Mouse (Mus musculus): ENCODE measurements around the gene Pigq. TPM values are rescaled to one million over a fixed set of nuclear protein-coding genes. Genes with fewer than 3 reads are reported as not detected.

Gene Pigq
- polyA plus RNA-seq, 1 experiment from 2014 or later = 52.1 TPM

DNA sequence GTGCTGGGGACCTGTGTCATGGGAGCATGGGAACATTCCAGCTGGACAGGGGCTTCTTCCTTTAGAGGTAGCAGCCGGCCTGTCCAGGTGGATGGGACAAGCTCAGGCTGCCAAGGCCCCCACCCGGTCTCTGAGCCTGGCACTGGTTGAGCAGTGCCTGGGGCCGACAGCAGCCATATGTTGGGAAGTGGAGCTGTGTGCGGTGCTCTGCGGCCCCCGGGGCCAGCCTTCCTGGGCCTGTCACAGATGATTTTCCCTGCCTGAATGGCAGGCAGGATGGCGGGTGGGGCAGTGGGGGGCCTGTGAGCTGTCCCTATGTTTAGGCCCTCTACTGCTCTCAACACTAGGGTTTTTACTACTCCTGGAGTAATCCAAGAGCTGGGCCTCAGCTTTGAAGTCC is 11.5 kb upstream of the Pigq start:
- no peak for ATAC-seq
- 77% methylated on average over 7 of the region's 7 CpGs for WGBS

DNA sequence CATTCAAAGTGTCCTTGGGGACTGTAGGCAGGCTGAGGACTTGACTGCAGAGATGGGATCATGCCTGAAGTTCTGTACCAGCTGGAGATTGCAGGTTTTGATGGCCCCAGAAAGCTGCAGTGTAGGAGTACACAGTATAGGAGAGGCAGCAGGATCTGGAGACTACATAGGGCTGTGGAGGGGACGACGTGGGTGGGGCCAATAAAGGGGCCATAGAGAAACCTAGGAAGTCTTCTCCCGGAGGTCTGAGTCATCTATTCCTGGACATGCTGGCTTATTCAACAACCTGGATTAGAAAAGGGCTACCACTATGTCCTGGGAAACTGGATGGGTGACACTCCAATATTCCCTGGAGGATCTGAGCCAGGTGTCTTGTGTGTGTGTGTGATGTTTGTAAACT is 11.0 kb upstream of the Pigq start:
- H3K4me2 ChIP-seq (replicated peaks) = no peak overlapping the region
- peaks cover 32% of the 10 kb centered on the region for H3K27me3 ChIP-seq (replicated peaks)
- H3K9ac ChIP-seq = no peak overlapping the region
- H3K9me3 ChIP-seq = no peaks in the 10 kb centered on the region
- peaks cover 12% of the 10 kb centered on the region for H3K4me1 ChIP-seq (replicated peaks)
- no peak for ATAC-seq
- no peak overlapping the region for H3K4me3 ChIP-seq (replicated peaks)
- H3K36me3 ChIP-seq = peaks cover 6% of the 10 kb centered on the region; the same call in 1 of the 2 replicates
- 56% methylated on average over 3 of the region's 3 CpGs for WGBS
- no peak overlapping the region for H3K27ac ChIP-seq

More for the DNA sequence above, 11.5 kb upstream of the Pigq start:
- Histone ChIP-seq H3K36me3 (peaks cover 6% of the 10 kb centered on the region; the same call in 1 of the 2 replicates), H3K9ac (no peak overlapping the region), H3K4me1 (replicated peaks) (peaks cover 10% of the 10 kb centered on the region), H3K27me3 (replicated peaks) (peaks cover 27% of the 10 kb centered on the region), H3K4me2 (replicated peaks) (no peak overlapping the region), H3K27ac (no peak overlapping the region), H3K4me3 (replicated peaks) (no peak overlapping the region), H3K9me3 (no peaks in the 10 kb centered on the region)

GRCm38 (mm10) chr17:25954671-25955070 is 9.9 kb upstream of the Pigq start:
- WGBS = 93% methylated on average over 2 of the region's 2 CpGs
- no peak overlapping the region for H3K4me3 ChIP-seq (replicated peaks)
- H3K4me2 ChIP-seq (replicated peaks) = no peak overlapping the region
- H3K27me3 ChIP-seq (replicated peaks) = peaks cover 41% of the 10 kb centered on the region
- peaks cover 6% of the 10 kb centered on the region; the same call in 1 of the 2 replicates for H3K36me3 ChIP-seq
- no peak overlapping the region for H3K9ac ChIP-seq
- peaks cover 12% of the 10 kb centered on the region for H3K4me1 ChIP-seq (replicated peaks)
- no peak overlapping the region for H3K27ac ChIP-seq
- ATAC-seq = no peak
- H3K9me3 ChIP-seq = no peaks in the 10 kb centered on the region

GRCm38 (mm10) chr17:25953161-25953560 is 8.4 kb upstream of the Pigq start:
- H3K9ac ChIP-seq = no peak overlapping the region
- peaks cover 12% of the 10 kb centered on the region for H3K4me1 ChIP-seq (replicated peaks)
- no peak for ATAC-seq
- H3K9me3 ChIP-seq = no peaks in the 10 kb centered on the region
- peaks cover 41% of the 10 kb centered on the region for H3K27me3 ChIP-seq (replicated peaks)
- H3K4me3 ChIP-seq (replicated peaks) = no peak overlapping the region
- no peaks in the 10 kb centered on the region for H3K36me3 ChIP-seq
- 80% methylated on average over 5 of the region's 5 CpGs for WGBS
- H3K27ac ChIP-seq = no peak overlapping the region
- no peak overlapping the region for H3K4me2 ChIP-seq (replicated peaks)

- H3K27ac ChIP-seq = no peak within 1 kb of the TSS
- H3K4me2 ChIP-seq (replicated peaks) = peak within 1 kb of the TSS; percentile 88
- H3K4me3 ChIP-seq (replicated peaks) = peak within 1 kb of the TSS; percentile 40
- peaks cover 41% of the 10 kb centered on the region for H3K27me3 ChIP-seq (replicated peaks)
- WGBS = 1% methylated on average over 58 of the region's 58 CpGs
- no peaks in the 10 kb centered on the region for H3K36me3 ChIP-seq
- peaks cover 12% of the 10 kb centered on the region for H3K4me1 ChIP-seq (replicated peaks)
- no peaks in the 10 kb centered on the region for H3K9me3 ChIP-seq
- ATAC-seq = peak; percentile 44
- H3K9ac ChIP-seq = peak within 1 kb of the TSS; percentile 36; the same call in 1 of the 2 replicates
These were observed 7.3 kb upstream of the Pigq start, which contains the start of gene A930017K11Rik for GRCm38 (mm10) chr17:25951803-25952623. Gene A930017K11Rik (minus strand): TSS chr17:25952565.

DNA sequence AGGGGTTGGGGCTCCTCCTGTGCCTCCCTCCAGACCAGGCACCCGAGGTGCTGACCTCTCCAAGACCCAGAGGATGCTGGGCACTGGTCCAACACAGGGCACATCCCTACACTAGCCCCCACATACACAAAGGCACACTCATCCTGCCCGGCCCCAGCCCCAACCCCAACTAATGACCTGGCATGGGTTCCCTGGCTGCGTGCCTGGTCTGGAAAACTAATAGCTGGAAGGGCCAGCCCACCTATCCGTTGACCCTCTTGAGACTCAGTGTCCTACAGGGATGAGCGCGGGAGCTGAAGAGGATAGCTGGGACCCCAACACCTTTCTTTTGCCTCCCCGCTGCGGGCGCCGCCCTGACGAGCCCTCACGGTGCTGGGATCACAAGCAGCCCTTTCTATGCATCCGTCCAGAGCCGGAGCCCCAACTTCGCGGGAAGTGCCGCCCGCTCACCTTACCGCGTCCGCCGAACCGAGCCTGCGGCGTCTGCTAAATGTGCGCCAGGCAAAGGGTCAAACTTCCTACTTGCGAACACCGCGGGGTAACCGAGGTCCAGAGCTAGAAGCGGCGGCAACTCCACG is 6.6 kb upstream of the Pigq start:
- Histone ChIP-seq H3K27ac (no peak overlapping the region), H3K9ac (0 out of 2 replicates have a peak overlapping the region, but pooled peaks have one; percentile 17), H3K4me2 (replicated peaks) (peak overlapping the region; percentile 88), H3K4me3 (replicated peaks) (peak overlapping the region; percentile 40), H3K4me1 (replicated peaks) (peaks cover 12% of the 10 kb centered on the region), H3K36me3 (no peaks in the 10 kb centered on the region), H3K27me3 (replicated peaks) (peaks cover 41% of the 10 kb centered on the region), H3K9me3 (no peaks in the 10 kb centered on the region)
- WGBS = under 1% methylated on average over 33 of the region's 33 CpGs
- ATAC-seq = peak; percentile 52

- peak overlapping the region; percentile 88 for H3K4me2 ChIP-seq (replicated peaks)
- H3K36me3 ChIP-seq = no peaks in the 10 kb centered on the region
- peaks cover 41% of the 10 kb centered on the region for H3K27me3 ChIP-seq (replicated peaks)
- no peak overlapping the region for H3K4me3 ChIP-seq (replicated peaks)
- ATAC-seq = no peak
- H3K9me3 ChIP-seq = no peaks in the 10 kb centered on the region
- peaks cover 12% of the 10 kb centered on the region for H3K4me1 ChIP-seq (replicated peaks)
- no CpG with 5 or more reads among the region's 3 CpGs for WGBS
- H3K9ac ChIP-seq = no peak overlapping the region
- no peak overlapping the region for H3K27ac ChIP-seq
These were observed 6.0 kb upstream of the Pigq start for GRCm38 (mm10) chr17:25950706-25951105.

GRCm38 (mm10) chr17:25949981-25950380 is 5.2 kb upstream of the Pigq start:
- ATAC-seq = no peak
- H3K9ac ChIP-seq = no peak overlapping the region
- H3K4me1 ChIP-seq (replicated peaks) = peaks cover 12% of the 10 kb centered on the region
- no peak overlapping the region for H3K4me2 ChIP-seq (replicated peaks)
- H3K36me3 ChIP-seq = no peaks in the 10 kb centered on the region
- WGBS = 65% methylated on average over 5 of the region's 5 CpGs
- no peak overlapping the region for H3K4me3 ChIP-seq (replicated peaks)
- no peaks in the 10 kb centered on the region for H3K9me3 ChIP-seq
- peaks cover 41% of the 10 kb centered on the region for H3K27me3 ChIP-seq (replicated peaks)
- no peak overlapping the region for H3K27ac ChIP-seq

DNA sequence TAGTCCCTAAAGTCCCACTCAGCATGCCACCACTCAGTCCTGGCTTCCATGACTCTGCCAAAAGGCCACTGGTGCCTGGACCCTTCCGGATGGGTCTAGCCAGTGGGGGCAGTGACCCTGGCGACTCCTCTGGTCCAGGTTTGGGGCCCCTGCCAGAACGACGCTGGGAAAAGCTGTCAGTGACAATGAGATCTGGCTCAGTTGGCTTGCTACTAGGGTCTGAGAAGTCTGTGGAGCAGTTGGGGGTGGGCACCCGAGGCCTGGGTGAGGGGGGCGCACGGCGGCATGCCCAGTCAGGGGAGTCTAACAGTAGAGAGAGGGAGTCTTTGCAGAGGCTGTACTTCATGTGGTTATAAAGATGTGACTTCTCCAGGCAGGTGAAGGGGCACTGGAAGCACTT is 3.3 kb upstream of the Pigq start:
- Histone ChIP-seq H3K36me3 (no peaks in the 10 kb centered on the region), H3K9me3 (no peaks in the 10 kb centered on the region), H3K27me3 (replicated peaks) (peaks cover 33% of the 10 kb centered on the region), H3K27ac (no peak overlapping the region), H3K4me1 (replicated peaks) (peaks cover 12% of the 10 kb centered on the region), H3K4me3 (replicated peaks) (no peak overlapping the region), H3K9ac (no peak overlapping the region), H3K4me2 (replicated peaks) (no peak overlapping the region)
- 81% methylated on average over 8 of the region's 8 CpGs for WGBS
- no peak for ATAC-seq

- ATAC-seq = no peak
- Histone ChIP-seq H3K4me2 (replicated peaks) (no peak overlapping the region), H3K4me1 (replicated peaks) (peaks cover 13% of the 10 kb centered on the region), H3K27me3 (replicated peaks) (peaks cover 28% of the 10 kb centered on the region), H3K36me3 (no peaks in the 10 kb centered on the region), H3K9me3 (no peaks in the 10 kb centered on the region), H3K9ac (no peak overlapping the region), H3K4me3 (replicated peaks) (no peak overlapping the region), H3K27ac (no peak overlapping the region)
- WGBS = 87% methylated on average over 4 of the region's 4 CpGs
These were observed 2.8 kb upstream of the Pigq start for GRCm38 (mm10) chr17:25947576-25947975.

GRCm38 (mm10) chr17:25946891-25947290 is 2.2 kb upstream of the Pigq start:
- Histone ChIP-seq H3K4me3 (replicated peaks) (no peak overlapping the region), H3K27ac (no peak overlapping the region), H3K36me3 (no peaks in the 10 kb centered on the region), H3K4me1 (replicated peaks) (peaks cover 11% of the 10 kb centered on the region), H3K9ac (no peak overlapping the region), H3K27me3 (replicated peaks) (peaks cover 21% of the 10 kb centered on the region), H3K9me3 (no peaks in the 10 kb centered on the region), H3K4me2 (replicated peaks) (no peak overlapping the region)
- 77% methylated on average over 8 of the region's 8 CpGs for WGBS
- no peak for ATAC-seq

DNA sequence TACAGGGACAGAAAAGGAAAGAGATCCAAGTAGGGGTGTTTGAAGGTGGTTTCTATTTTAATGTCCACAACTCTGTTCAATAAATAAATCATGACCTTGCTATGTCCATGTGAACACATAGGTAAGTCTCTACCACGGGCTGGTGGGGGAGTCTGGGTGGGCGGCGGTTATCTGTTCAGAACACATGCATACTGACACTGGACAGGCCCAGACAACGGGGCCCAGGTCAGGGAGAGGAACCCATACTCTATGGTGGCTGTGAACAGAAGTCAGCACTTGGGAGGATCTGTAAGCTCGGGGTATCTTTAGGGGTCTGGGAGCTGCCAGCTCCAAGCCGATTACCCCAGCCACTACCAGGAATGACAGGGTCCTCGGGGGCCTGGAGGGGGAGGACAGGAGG is 1.6 kb upstream of the Pigq start:
- H3K4me3 ChIP-seq (replicated peaks) = no peak overlapping the region
- ATAC-seq = no peak
- H3K36me3 ChIP-seq = no peaks in the 10 kb centered on the region
- H3K4me1 ChIP-seq (replicated peaks) = peaks cover 8% of the 10 kb centered on the region
- no peak overlapping the region for H3K4me2 ChIP-seq (replicated peaks)
- WGBS = 77% methylated on average over 7 of the region's 7 CpGs
- no peak overlapping the region for H3K27ac ChIP-seq
- no peak overlapping the region for H3K9ac ChIP-seq
- no peaks in the 10 kb centered on the region for H3K9me3 ChIP-seq
- H3K27me3 ChIP-seq (replicated peaks) = peaks cover 16% of the 10 kb centered on the region

Data from intestine, embryonic 15.5 days (tissue).